Mouse (Mus musculus): ENCODE measurements around the gene Fbxl21. TPM values are rescaled to one million over a fixed set of nuclear protein-coding genes. Genes with fewer than 3 reads are reported as not detected.

Gene Fbxl21
- polyA plus RNA-seq, 1 experiment from 2014 or later = 1.8 TPM

DNA sequence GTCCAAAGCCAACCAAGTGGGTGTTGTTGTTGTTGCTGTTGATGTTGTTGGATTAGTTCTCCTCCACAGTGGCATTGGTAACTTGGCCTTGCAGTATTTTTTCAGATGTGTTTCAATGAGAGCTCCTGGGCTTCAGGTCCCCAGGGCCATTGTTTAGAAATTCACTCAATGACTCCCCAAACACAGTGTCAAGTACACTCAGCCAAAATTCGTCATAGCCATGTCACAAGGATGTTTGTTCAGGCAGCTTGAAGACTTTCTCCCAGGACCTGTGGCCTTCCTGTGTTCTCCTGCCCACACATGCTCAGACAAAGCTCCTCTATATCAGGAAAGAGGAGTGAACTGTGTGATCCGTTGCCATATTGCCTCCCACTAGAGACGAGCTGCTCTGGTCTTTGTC, 63.8 kb downstream of the Fbxl21 start:
- no peaks in the 10 kb centered on the region for H3K27me3 ChIP-seq
- no peak overlapping the region for H3K4me3 ChIP-seq
- H3K4me1 ChIP-seq = peaks cover 59% of the 10 kb centered on the region
- no peak overlapping the region for H3K27ac ChIP-seq
- ATAC-seq (ENCODE audit: borderline replicate concordance, extremely low read depth, low FRiP score, low TSS enrichment) = no peak
- H3K9me3 ChIP-seq = no peaks in the 10 kb centered on the region
- no peak overlapping the region for H3K9ac ChIP-seq
- H3K36me3 ChIP-seq = no peaks in the 10 kb centered on the region
- H3K4me2 ChIP-seq = no peak overlapping the region
- 42% methylated on average over 3 of the region's 3 CpGs for WGBS

Other genes starting within 250 kb of the Fbxl21 start
- gene Cxcl14, start 225.9 kb upstream of the Fbxl21 start, polyA plus RNA-seq (2015; fragmentation: Nextera tagmentation; extraction: Ambion mirVana) = 13.7 and 17.1 TPM in 2 replicates
- not detected in 2 replicates for gene Gm3045, start 95.9 kb upstream of the Fbxl21 start, polyA plus RNA-seq (2015; fragmentation: Nextera tagmentation; extraction: Ambion mirVana)
- 0.14 and 0.26 TPM in 2 replicates for gene Slc25a48, start 84.1 kb upstream of the Fbxl21 start, polyA plus RNA-seq (2015; fragmentation: Nextera tagmentation; extraction: Ambion mirVana)
- not detected in 2 replicates for gene Il9, start 40.2 kb upstream of the Fbxl21 start, polyA plus RNA-seq (2015; fragmentation: Nextera tagmentation; extraction: Ambion mirVana)
- 0.53 TPM in 1 of 2 replicates, not detected in the other for gene Lect2, start 26.0 kb downstream of the Fbxl21 start, polyA plus RNA-seq (2015; fragmentation: Nextera tagmentation; extraction: Ambion mirVana)
- gene Tgfbi, start 87.1 kb downstream of the Fbxl21 start, polyA plus RNA-seq (2015; fragmentation: Nextera tagmentation; extraction: Ambion mirVana) = 189 TPM in 2 replicates
- gene Smad5, start 180.5 kb downstream of the Fbxl21 start, polyA plus RNA-seq (2015; fragmentation: Nextera tagmentation; extraction: Ambion mirVana) = 34.1 and 34.7 TPM in 2 replicates
- gene Gm45623, start 231.4 kb downstream of the Fbxl21 start, polyA plus RNA-seq (2015; fragmentation: Nextera tagmentation; extraction: Ambion mirVana) = 3.5 and 4.8 TPM in 2 replicates